Mouse (Mus musculus) liver, embryonic 14.5 days (tissue): ENCODE measurements around the gene Sec22c.

Experiments
- CTCF ChIP-seq: IDR thresholded peaks from 2 replicates; pipeline ENCODE4 v1.5.1; 2016; ENCODE audit warnings: antibody characterized with exemption, low read depth, control low read depth
- EP300 ChIP-seq: IDR thresholded peaks from 2 replicates; pipeline ENCODE4 v1.6.1; 2016; ENCODE audit warnings: antibody characterized with exemption, low read depth

GRCm38 (mm10) chr9:121659791-121660190 is 45.5 kb downstream of the Sec22c start:
- no peak for TF ChIP-seq CTCF
- no peak for TF ChIP-seq EP300
